ENCODE assay signal across 23 mouse cellular contexts in genomic region chr11:70053898-70054570, GRCm38 (mm10). TPM values are rescaled to one million over a fixed set of nuclear protein-coding genes. Genes with fewer than 3 reads are reported as not detected.
A peak's percentile ranks its signal among the peaks of the same experiment; 100 is the strongest.
DNase-seq lines count a peak whose midpoint lies in the region; ATAC-seq and TF ChIP-seq lines count a peak whose summit lies in the region.
"Had no signal": no experiment of that assay in that cellular context is flagged by ENCODE, and none has a peak within 500 bp of the region (broad histone marks: within the 10 kb centered on the region; RNA-seq: fewer than 3 reads in every experiment).

TSS of gene Asgr1 (plus strand) at chr11:70054085.

- H3K36me3 ChIP-seq in liver, adult 2 months (ENCODE audit: control insufficient read depth, insufficient read depth, low read length), result peaks cover 14% of the 10 kb centered on the region
- no peaks in the 10 kb centered on the region for H3K36me3 ChIP-seq in C2C12 (ENCODE audit: control insufficient read depth, insufficient read depth)
- no peaks in the 10 kb centered on the region for H3K36me3 ChIP-seq in liver, embryonic 14.5 days (replicated peaks; ENCODE audit: control insufficient read depth, insufficient read depth, low read depth)
- H3K36me3 ChIP-seq in heart, adult 2 months (ENCODE audit: control insufficient read depth, insufficient read depth, low read length), result no peaks in the 10 kb centered on the region
- H3K36me3 ChIP-seq: forebrain, embryonic 15.5 days; hindbrain, embryonic 10.5 days; limb, embryonic 15.5 days had no signal

- peaks cover 7% of the 10 kb centered on the region for H3K4me1 ChIP-seq in cerebellum, adult 2 months (ENCODE audit: control insufficient read depth, insufficient read depth, low read length)
- peaks cover 23% of the 10 kb centered on the region for H3K4me1 ChIP-seq in liver, adult 2 months (ENCODE audit: control insufficient read depth, insufficient read depth, low read length)
- no peaks in the 10 kb centered on the region for H3K4me1 ChIP-seq in liver, embryonic 14.5 days (replicated peaks; ENCODE audit: control insufficient read depth in 2 of 2, insufficient read depth in 2 of 2, low read length in 1 of 2)
- H3K4me1 ChIP-seq in heart, adult 2 months (ENCODE audit: control insufficient read depth, insufficient read depth, low read length), result no peaks in the 10 kb centered on the region

- no peak within 1 kb of the TSS for H3ac ChIP-seq in C2C12 (ENCODE audit: control insufficient read depth, insufficient read length, low read depth)

- TF ChIP-seq EP300 in liver, embryonic 14.5 days (IDR thresholded peaks at IDR 0.05; ENCODE audit: low read depth), result no peak
- no peak for TF ChIP-seq EP300 in heart, adult 2 months (IDR thresholded peaks at IDR 0.05; ENCODE audit: insufficient read depth, low read depth, low read length)

- H3K9me3 ChIP-seq in liver, embryonic 14.5 days (ENCODE audit: control insufficient read depth, low read length), result no peaks in the 10 kb centered on the region
- H3K9me3 ChIP-seq: forebrain, embryonic 15.5 days; hindbrain, embryonic 10.5 days; limb, embryonic 15.5 days had no signal

- no peak within 1 kb of the TSS for H3K4me3 ChIP-seq in cerebellum, adult 2 months (replicated peaks; ENCODE audit: insufficient read depth, low read depth, low read length)
- H3K4me3 ChIP-seq in liver, adult 2 months (ENCODE audit: insufficient read depth, low read depth, low read length), result peak within 1 kb of the TSS; percentile 76
- no peak within 1 kb of the TSS for H3K4me3 ChIP-seq in C2C12 (ENCODE audit: insufficient read depth, poor library complexity, severe bottlenecking)
- H3K4me3 ChIP-seq in liver, embryonic 14.5 days (ENCODE audit: insufficient read depth in 1 of 2, low read depth in 2 of 2, low read length in 2 of 2), result no peak within 1 kb of the TSS
- no peak within 1 kb of the TSS for H3K4me3 ChIP-seq in heart, adult 2 months
- H3K4me3 ChIP-seq: forebrain, embryonic 15.5 days; layer of hippocampus, adult 2 months; limb, embryonic 15.5 days; myocyte had no signal

- 86% methylated on average over 10 of the region's 10 CpGs for WGBS in cerebellum, adult 2 months
- 22% methylated on average over 10 of the region's 10 CpGs for WGBS in liver, adult 2 months
- 67% methylated on average over 10 of the region's 10 CpGs for WGBS in liver, embryonic 14.5 days (ENCODE audit: insufficient replicate concordance)
- 90% methylated on average over 10 of the region's 10 CpGs for WGBS in heart, adult 2 months

- peak; percentile 37 for ATAC-seq in liver, embryonic 14.5 days (ENCODE audit: insufficient read depth)
- ATAC-seq: forebrain, embryonic 15.5 days had no signal

- TF ChIP-seq CTCF in cerebellum, adult 2 months (IDR thresholded peaks at IDR 0.05; ENCODE audit: borderline replicate concordance, insufficient read depth, low read depth, low read length), result no peak
- TF ChIP-seq CTCF in liver, adult 2 months (IDR thresholded peaks at IDR 0.05; ENCODE audit: low read depth, low read length), result no peak
- TF ChIP-seq CTCF in C2C12 (IDR thresholded peaks at IDR 0.05; ENCODE audit: control insufficient read depth, insufficient read depth, insufficient read length), result no peak
- no peak for TF ChIP-seq CTCF in liver, embryonic 14.5 days (IDR thresholded peaks at IDR 0.05; ENCODE audit: low read depth)
- no peak for TF ChIP-seq CTCF in heart, adult 2 months (IDR thresholded peaks at IDR 0.05)

- peak within 1 kb of the TSS; percentile 88 for H3K9ac ChIP-seq in liver, adult 2 months (ENCODE audit: low read depth, low read length)
- H3K9ac ChIP-seq in liver, embryonic 14.5 days (replicated peaks), result no peak within 1 kb of the TSS
- no peak within 1 kb of the TSS for H3K9ac ChIP-seq in heart, adult 2 months (ENCODE audit: low read depth, low read length)
- H3K9ac ChIP-seq: forebrain, embryonic 15.5 days; limb, embryonic 15.5 days had no signal

- no peak within 1 kb of the TSS for H3K27ac ChIP-seq in cerebellum, adult 2 months (ENCODE audit: insufficient read depth, low read length)
- peak within 1 kb of the TSS; percentile 94 for H3K27ac ChIP-seq in liver, adult 2 months (replicated peaks; ENCODE audit: insufficient read depth, low read depth, low read length)
- H3K27ac ChIP-seq in liver, embryonic 14.5 days, result no peak within 1 kb of the TSS
- no peak within 1 kb of the TSS for H3K27ac ChIP-seq in heart, adult 2 months
- H3K27ac ChIP-seq: forebrain, embryonic 15.5 days; layer of hippocampus, adult 2 months; limb, embryonic 15.5 days had no signal

- no peak within 1 kb of the TSS; the same call in 1 of the 2 replicates for H3K4me2 ChIP-seq in liver, embryonic 14.5 days (ENCODE audit: low read depth)

- H3K79me2 ChIP-seq in liver, adult 2 months (ENCODE audit: control insufficient read depth, insufficient read depth, low read length), result peaks cover 5% of the 10 kb centered on the region; the same call in 1 of the 2 replicates
- H3K79me2 ChIP-seq in C2C12 (ENCODE audit: control insufficient read depth, insufficient read depth), result no peaks in the 10 kb centered on the region
- no peaks in the 10 kb centered on the region for H3K79me2 ChIP-seq in heart, adult 2 months (replicated peaks; ENCODE audit: control insufficient read depth, insufficient read depth, low read length)

- no peaks in the 10 kb centered on the region for H3K79me3 ChIP-seq in C2C12 (ENCODE audit: low read depth)

- DNase-seq in cerebellum, adult 2 months, result no peak
- no peak for DNase-seq in cerebellum, adult 18-20 months
- DNase-seq in liver, adult 2 months (ENCODE audit: extremely low read depth, low read depth, low spot score), result peak; percentile 97
- DNase-seq in liver, result no peak
- DNase-seq in liver, embryonic 14.5 days (ENCODE audit: low read depth in 3 of 3, low spot score in 3 of 3), result no peak
- no peak for DNase-seq in heart, adult 2 months
- DNase-seq: cerebellum, postnatal 10 days; gastrocnemius, postnatal 25 days; layer of hippocampus, postnatal 36 days; lung, postnatal 10 days; midbrain, embryonic 14.5 days; right cerebral cortex, postnatal 4 days; thymus, postnatal 25 days had no signal

- intact Hi-C loops in heart, adult 2 months (cut with DNase I), result loop anchor here (2.0 to 10.0 kb wide), 2 partner anchors 159 to 261 kb away; partner anchors contain the start of gene Slc16a11

- no peak for TF ChIP-seq POLR2A in cerebellum, adult 2 months (IDR thresholded peaks at IDR 0.05; ENCODE audit: borderline replicate concordance, insufficient read depth, low read length)
- TF ChIP-seq POLR2A in liver, adult 2 months (IDR thresholded peaks at IDR 0.05; ENCODE audit: extremely low read depth, insufficient read depth, low read length), result peak; percentile 65; the same call in 1 of the 2 replicates
- TF ChIP-seq POLR2A in heart, adult 2 months (IDR thresholded peaks at IDR 0.05; ENCODE audit: insufficient read depth, low read depth, low read length), result no peak

- no peaks in the 10 kb centered on the region for H3K27me3 ChIP-seq in cerebellum, adult 2 months (ENCODE audit: control insufficient read depth, insufficient read depth, low read length)
- no peaks in the 10 kb centered on the region for H3K27me3 ChIP-seq in liver, adult 2 months (ENCODE audit: control insufficient read depth, insufficient read depth, low read length)
- no peaks in the 10 kb centered on the region for H3K27me3 ChIP-seq in C2C12 (ENCODE audit: control insufficient read depth, insufficient read depth, insufficient read length)
- no peaks in the 10 kb centered on the region for H3K27me3 ChIP-seq in liver, embryonic 14.5 days (ENCODE audit: control insufficient read depth, insufficient read depth, low read length)
- H3K27me3 ChIP-seq in heart, adult 2 months (ENCODE audit: control insufficient read depth, insufficient read depth, low read length), result no peaks in the 10 kb centered on the region
- H3K27me3 ChIP-seq: forebrain, embryonic 15.5 days had no signal

TF ChIP-seq in C2C12, 6 proteins besides CTCF, POLR2A, EP300 and RAD21:
- TF ChIP-seq CEBPB (IDR thresholded peaks at IDR 0.05; ENCODE audit: low read depth) (peak; percentile 29), USF1 (IDR thresholded peaks at IDR 0.05; ENCODE audit: low read depth) (no peak), MYOD1 (IDR thresholded peaks at IDR 0.05; ENCODE audit: control insufficient read depth, insufficient read length, low read depth) (no peak), MAX (IDR thresholded peaks at IDR 0.05) (no peak), FOSL1 (IDR thresholded peaks at IDR 0.05; ENCODE audit: insufficient read depth, low read length, poor library complexity, severe bottlenecking) (no peak), MYOG (IDR thresholded peaks at IDR 0.05; ENCODE audit: control insufficient read depth, extremely low read depth, insufficient read length) (no peak)

RNA-seq across cellular contexts. Expression of gene Asgr1, which starts in this region (rescaled TPM):
- polyA plus RNA-seq in cerebellum, adult 2 months (2012; rRNA removed), result 13.8 and 17.1 TPM in 2 replicates
- total RNA-seq in liver, adult 2 months (2014; rRNA removed), result 531 and 680 TPM in 2 replicates
- 730 and 786 TPM in 2 replicates for polyA plus RNA-seq in liver, adult 2 months (2012; rRNA removed)
- polyA plus RNA-seq in C2C12 (2012; fragmentation: generic; extraction: Trizol), result 4.0 TPM
- 1.3 TPM in 2 replicates for polyA plus RNA-seq in liver, embryonic 14.5 days (2012; rRNA removed)
- 2.6 and 4.1 TPM in 2 replicates for polyA plus RNA-seq in liver, embryonic 14.5 days (2014; fragmentation: Nextera tagmentation; extraction: Ambion mirVana)
- not detected for total RNA-seq in heart, adult 2 months (2021)
- 0.50 TPM in 1 of 2 replicates, not detected in the other for polyA plus RNA-seq in heart, adult 2 months (2012; rRNA removed)
- total RNA-seq: CH12.LX; gastrocnemius, postnatal 25 days; megakaryocyte progenitor cell, adult 5-6 weeks; MEL had no signal
- polyA plus RNA-seq: heart, embryonic 16.5 days had no signal

Comparison
In these comparisons a context has a peak if more than half of its experiments do, and no peak if none do; other contexts are left out.
1. RNA of gene Asgr1 (total RNA-seq): 531 to 680 TPM in liver, adult 2 months; not detected in heart, adult 2 months; every median in the first group is over 100 times any median in the second.
2. RNA of gene Asgr1 (polyA plus RNA-seq): 730 to 786 TPM in liver, adult 2 months; 13.8 to 17.1 TPM in cerebellum, adult 2 months, 1.3 to 4.1 TPM in liver, embryonic 14.5 days, 4.0 TPM in C2C12 (single experiment) and 0.50 TPM in heart, adult 2 months; every median in the first group is over 10 times any median in the second.